Mouse (Mus musculus) adrenal gland, postnatal 10 days (tissue): ENCODE results near the gene Col13a1. TPM values are rescaled to one million over a fixed set of nuclear protein-coding genes. Genes with fewer than 3 reads are reported as not detected.

Source experiments
- DNase-seq: peaks from one replicate; pipeline ENCODE4 v3.0.0; 2021; ENCODE audit warnings: mixed read lengths
- total RNA-seq, 2 experiments: library from RNA; stranded (reverse); gene quantifications; 2 replicates each; pipeline ENCODE4 v1.2.3; 2021

Gene Col13a1
- total RNA-seq, 2 experiments from 2014 or later = 8.4 to 11.1 TPM

DNA sequence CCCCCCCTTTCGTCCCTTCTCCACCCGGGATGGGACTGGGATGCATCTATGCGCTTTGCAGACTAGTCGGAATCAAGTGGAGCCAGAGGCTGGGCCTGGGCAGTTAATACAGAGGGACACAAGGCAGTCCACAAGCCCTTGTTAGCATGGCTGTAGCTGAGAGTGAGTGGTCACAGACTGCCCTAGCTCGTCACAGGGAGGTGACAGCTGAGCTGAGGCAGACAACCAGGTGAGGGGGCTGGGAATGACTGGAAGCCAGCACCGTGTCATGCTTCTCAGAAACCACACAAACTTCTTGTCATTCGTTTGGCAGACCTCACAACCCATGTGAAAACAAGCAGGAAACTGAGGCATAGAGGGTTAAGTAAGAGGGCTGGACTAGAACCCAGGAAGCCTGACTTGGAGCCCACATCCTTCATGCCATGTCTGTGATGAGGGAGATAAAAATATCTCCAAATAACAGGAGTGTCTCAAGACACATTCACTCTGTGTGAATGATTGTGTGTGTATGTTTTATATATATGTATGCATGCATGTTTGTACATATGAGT, 10.8 kb downstream of the Col13a1 start:
- DNase-seq = no peak

DNA sequence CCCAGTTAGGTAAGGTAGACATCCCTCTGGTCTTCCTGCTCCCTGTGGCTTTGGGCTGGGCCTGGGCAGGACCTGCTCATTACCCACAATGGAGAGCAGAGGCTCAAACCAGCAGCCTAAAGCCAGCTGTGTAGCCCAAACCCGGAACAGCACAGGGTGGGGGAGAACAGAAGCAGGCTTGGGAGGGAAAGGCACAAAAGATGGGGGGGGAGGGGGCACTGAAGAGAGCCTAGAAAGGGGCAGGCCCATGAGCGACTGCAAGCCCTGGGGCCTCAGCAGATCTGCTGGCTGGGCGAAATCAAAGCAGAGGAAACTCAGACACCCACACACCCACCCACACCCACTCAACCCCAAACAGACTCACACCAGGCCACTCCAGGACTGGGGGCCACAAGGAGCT, 11.7 kb downstream of the Col13a1 start:
- no peak for DNase-seq

DNA sequence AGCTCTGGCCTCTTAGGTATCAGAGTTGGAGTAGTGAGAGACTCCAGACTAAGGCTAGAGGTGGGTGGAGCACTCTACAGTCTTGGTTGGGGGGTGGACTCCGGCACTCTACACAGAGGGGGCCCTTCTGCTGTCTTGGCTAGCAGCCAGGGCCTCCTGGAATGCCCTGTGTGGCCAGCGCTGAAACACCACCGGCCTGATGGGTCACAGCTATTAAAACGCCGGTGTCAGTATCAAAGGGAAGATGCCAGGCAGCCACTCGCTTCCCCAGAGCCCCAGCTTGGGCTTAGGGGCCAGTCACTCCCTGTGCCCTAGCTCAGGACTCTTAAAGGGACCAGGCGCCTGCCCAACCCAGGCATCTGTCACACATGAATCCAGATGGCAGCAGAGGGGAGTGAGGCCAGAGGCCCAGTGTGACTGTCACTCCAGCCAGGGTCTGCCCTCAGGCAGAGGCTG, 13.5 kb downstream of the Col13a1 start:
- DNase-seq = no peak

DNA sequence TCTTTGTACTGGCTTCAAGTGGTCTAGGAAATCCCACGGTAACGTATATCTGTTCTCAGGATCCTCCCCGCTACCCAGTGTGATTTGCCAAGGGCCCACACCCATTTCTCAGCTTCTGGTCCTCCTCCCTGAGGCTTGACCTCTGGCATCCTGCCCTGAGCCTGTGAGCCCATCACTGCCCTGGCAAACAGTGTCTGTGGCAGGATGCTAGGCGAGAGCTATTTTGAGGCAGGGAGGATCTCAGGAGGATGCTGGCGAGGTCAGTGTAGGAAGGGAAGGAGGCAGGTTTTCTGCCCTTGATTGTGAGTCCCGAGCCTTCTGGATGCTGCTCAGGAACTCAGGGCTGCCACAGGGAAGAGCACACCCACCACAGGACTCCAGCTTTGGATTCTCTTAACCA, 22.2 kb downstream of the Col13a1 start:
- peak; percentile 46 for DNase-seq

DNA sequence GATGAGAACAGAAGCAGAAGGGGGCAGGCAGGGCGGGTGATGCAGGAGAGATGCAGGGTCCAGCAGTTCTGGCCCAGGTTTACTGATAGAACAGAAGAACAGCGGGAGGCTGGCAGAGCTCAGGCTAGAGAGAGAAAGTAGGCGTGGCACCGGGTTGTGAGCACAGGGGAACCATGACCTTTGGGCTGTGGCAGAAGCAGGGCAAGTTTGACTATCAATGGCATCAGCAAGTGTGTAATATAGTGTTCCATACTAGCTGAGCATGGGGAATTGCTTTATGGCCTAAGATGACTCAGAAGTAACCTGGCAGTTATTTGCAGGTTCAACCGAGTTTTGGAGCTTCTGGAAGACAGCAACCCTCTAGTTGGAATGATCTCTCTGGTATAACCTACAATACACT, 25.0 kb downstream of the Col13a1 start:
- DNase-seq = no peak

DNA sequence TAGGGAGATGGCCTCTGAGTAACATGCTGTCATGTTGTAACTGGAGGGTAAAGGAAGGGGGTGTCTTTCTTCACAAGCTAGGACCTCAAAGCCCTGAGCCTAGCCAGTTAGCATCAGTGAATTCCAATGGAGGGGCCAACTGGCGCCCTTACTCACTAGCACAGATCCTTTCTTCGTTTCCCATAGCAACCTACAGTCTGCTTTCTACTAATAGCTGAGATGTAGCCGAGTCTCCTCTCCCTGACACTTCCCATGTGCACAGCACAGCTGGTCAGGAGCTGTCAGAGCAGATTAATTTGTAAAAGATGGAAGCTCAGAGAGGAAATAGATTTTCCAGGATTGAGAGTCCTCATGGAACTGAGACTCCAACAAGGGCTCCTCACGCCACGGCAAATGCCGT, 29.4 kb downstream of the Col13a1 start:
- DNase-seq = no peak

DNA sequence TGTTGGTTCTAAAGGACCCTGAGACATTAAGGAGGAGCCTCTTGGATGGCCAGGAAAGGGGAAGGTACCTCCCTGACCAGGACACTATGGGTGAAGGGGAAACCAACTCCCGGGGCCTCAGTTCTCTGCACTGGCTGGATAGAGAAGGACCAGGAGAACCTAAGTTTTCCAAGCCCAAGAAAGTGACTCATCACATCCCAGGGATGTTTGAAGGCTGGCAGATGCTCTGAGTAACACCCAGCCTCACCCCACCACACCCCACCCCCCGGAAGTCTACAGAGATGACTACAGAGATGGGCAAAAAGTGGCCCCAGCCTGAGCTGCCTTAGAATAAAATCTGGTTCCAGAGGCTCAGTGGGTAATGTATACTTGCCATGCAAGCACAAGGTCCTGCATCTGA, 34.5 kb downstream of the Col13a1 start:
- no peak for DNase-seq

DNA sequence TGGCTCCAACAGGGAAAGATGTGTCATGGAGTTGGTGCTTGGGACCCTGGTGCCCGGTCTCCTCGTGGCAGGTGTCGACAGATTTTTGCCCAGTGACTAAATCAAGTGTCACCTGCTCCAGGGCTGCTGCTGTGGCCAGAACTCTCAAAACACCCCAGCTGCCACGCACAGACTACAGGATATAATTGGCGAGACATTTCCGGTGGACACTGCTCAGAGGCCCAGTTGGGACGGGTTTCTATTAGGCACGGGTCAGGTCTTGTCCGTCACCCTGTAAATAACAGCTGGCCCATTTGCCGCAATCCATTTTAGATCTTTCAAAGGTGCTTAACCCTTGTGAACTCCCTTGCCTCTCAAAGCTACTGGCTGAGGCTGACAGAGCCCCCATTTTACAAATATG, 35.4 kb downstream of the Col13a1 start:
- no peak for DNase-seq

DNA sequence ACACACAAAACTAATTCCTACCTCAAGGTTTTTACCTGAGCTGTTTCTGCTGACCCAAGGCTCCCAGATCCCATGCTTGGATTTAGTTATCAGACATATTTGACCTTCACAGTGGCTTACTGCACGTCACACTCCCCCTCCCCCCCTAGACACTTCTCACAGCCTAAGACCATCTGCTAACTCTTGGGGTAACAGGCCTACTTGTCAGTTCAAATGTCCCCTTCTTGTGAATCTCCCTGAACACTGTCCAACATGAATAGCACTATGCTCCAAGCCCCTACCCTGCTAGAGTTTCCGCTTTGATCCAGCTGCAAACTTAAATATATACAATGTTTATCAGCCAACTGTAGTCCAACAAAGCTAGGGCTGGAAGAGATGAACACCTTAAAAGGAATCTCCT, 36.2 kb downstream of the Col13a1 start:
- no peak for DNase-seq

DNA sequence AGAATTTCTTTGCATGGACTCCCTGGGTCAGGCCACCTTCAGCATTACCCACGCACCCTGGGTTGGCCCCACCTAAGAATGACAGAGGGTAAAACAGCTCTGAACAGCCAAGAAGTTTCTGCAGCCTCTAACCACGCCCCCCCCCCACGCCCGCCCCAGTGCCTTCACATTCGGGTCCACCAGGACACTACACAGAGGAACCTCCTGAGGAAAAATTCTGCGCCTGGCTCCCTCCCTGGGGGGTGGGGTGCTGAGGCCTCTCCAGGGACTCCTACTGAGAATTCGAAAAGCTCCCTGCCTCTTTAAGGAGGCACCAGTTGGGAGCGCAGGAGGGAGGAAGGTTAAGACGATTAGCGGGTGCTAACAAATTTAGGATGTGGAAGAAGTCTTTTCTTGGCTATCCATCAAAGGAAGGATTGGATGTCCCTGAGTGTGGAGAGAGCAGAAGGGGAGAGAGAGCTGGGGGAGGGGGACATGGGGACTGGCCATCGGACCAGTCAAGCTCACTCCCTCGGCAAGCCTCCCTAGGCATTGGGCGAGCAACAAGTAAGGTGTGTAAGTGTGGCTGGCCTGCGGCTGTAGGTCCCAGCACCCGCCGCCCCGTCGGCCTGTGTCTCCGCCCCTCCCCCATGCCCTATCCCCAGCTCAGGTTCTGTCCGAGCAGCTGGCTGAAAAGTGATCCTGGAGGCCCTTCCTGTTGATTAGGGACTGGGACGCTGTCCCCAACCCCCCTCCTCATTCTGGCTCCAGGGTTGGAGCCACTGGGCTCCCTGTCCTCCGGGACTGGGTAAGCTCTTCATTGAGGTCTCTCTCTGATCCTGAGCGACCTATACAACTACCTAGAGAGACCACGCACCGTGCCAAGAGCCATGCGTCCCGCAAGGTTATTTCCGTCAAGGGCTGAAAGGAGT, 42.4 kb downstream of the Col13a1 start:
- peak; percentile 34 for DNase-seq

DNA sequence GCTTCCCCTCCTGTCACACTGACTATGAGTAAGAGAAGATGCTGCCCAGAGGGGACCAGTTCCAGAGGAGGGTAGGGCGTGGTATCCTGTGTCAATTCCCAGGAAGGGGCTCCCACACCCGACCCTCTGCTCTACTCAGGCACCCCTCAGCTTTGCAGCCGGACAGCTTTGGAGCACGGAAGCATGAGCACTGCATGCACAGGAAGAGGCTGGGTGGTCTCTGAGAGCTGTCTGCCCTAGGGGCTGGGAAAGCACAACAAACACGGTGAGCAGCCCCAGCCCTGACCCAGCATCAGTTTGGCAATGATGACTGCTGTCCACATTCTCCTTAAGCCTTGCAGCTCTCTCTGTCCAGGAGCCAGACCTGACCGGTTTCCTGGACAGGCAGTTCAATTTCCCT, 47.2 kb downstream of the Col13a1 start:
- no peak for DNase-seq

DNA sequence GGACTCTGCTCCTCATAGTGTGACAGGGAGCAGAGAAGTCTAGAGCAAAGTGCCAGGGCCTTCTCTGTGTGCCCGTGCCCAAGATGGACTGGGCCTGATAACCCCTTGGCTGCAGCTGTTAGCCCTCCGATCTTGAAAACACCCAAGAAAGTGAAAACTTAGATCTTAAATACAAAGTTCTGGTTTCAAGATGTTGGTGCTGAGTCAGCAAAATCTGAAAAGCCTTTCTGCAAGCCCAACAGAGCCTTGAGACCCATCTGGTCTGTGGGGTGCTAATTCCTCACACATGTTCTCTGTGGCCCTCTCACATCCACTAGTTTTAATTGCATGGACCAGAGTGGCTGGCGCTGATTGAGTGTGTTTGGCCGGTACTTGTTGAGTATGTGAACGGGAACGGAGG, 49.0 kb downstream of the Col13a1 start:
- no peak for DNase-seq

DNA sequence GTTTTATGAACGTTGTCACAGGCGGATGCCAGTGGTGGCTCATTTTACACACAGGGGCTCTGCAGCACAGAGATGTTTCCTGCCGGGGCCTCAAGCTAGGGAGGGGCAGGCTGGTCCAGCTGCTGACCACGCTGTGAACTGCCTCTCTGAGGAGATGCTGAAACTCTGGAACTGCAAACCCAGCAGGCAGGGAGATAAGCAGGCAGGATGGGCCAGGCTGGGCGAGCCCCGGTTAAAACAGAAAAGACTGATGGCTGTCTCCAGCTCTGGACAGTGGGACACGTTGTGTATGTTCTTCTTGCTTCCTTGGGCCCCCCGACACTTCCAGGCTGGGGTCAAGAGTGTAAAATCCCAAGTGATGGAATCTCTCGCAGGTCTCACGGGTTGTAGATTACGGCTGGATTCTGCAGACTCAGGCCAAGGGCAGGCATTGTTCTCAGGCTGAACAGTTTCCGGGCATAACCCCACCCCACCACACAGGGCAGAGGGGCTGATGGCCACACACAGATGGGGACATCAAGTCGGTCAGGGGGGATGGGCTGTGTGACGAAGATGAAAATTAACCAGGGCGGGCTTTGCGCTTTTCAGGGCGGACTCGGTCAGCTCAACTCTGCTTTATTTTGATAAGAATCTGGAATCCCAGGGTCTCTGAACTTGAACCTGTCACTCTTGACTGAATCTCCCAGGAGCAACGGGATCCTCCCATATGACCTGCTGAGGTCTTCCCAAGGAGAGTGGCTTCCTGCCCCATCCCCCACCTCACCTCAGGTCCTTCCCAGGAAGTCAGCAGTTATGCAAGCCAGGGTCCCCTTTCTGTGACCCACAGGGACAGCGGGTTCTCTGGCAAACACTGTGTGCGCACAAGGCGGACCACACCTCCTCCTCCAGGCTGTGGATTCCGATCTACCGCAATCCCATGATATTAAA, 49.9 kb downstream of the Col13a1 start:
- DNase-seq = peak; percentile 55

DNA sequence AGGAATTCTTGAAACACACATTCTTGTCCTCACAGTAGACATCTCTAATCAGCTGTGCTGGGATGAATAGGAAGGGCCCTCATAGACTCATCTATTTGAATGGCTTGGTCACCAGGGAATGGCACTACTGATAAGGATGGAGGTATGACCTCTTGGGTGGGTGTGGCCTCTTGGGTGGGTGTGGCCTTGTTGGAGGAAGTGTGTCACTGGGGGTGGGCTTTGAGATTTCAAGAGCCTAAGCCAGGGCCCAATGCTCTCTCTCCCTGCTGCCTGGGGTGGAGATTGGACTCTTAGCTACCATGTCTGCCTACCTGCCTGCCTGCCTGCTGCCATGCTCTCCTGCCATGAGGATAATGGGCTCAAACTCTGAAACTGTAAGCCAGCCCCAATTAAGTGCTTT, 53.2 kb downstream of the Col13a1 start:
- no peak for DNase-seq

DNA sequence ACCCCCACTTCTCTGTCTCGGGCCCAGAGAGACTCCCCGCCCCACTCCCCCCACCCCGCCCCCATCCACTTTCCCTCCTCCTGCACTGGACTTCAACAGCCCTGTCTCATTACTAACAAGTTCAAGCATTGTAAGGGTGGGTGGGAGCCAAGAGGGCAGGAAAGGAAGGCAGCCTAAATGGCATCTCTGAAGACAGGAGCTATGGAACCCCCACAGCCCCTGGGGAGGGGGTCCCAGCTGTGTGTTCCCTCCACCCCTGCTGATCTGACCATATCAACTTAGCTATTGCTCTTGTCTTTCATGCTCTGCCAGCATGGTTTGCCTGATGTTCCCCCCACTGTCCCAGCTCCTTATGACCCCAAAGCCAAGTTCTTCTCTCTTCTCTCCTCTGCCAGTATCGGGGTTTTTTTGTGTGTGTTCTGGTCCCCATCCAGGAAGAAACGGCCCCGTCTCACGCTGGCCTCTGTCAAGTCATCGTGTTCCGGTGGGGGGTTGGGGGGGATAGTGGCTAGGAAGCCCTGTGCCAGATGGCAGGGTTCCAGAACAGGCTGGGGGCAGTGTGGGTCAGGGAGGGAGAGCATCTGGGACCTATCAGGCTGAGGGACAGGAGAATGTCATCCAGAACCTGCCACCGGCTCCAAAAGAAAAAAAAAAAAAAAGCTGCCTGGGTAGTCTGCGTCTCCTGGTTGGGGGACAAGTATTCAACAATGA, 58.1 kb downstream of the Col13a1 start:
- DNase-seq = peak; percentile 41

DNA sequence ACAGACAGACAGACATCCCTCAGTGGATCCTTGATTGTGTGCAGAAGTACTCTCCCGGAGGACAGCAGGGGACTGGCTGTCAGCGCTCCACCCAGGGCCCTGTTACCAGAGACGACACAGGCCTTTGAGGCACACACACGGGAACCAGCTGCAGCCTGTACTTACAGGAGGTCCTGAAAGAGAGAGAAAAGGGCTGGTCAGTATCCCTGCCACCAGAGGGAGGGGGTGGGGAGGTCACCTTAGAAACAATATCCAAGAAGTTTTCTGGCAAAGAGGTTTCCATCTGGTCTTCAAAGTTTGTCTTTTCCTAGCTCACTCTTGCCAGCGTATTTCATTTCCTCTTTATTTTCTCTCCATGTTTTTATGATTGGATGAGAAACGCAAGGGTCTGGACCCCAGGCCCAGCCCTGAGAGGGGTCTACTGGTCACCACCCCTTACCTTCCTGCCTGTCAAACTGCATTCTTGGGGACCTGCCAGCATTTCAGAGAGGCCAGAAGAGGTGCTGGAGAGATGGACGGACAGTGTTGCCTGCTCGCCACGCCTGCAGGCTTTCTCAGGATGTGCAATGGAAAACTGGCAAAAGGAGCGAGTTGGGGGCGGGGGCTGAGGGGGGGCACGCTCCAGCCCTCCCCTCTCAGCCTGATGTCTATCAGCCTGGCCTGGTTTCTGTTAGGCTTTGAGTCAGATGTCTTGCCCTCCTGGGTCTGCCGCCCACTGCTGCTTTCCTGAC, 58.8 kb downstream of the Col13a1 start:
- DNase-seq = peak; percentile 13

DNA sequence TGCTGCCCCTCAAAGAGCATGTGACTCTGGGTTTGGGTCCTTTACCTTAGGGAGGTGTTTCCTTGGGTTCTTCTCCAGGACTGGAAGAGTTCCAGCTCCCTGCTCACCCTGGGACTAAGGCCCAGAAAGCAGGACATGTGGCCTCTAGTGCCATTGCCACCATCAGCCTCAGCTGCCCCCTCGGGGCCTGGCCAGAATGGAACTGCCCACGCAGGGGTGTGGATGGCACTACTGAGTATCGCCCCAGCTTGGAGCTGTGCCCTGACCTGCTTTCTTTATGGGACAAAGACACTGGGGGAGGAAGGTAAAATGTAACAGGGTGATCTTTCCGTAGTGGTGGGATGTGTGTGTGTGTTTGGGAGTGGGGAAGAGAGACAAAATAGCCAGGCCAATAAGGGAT, 59.4 kb downstream of the Col13a1 start:
- no peak for DNase-seq

DNA sequence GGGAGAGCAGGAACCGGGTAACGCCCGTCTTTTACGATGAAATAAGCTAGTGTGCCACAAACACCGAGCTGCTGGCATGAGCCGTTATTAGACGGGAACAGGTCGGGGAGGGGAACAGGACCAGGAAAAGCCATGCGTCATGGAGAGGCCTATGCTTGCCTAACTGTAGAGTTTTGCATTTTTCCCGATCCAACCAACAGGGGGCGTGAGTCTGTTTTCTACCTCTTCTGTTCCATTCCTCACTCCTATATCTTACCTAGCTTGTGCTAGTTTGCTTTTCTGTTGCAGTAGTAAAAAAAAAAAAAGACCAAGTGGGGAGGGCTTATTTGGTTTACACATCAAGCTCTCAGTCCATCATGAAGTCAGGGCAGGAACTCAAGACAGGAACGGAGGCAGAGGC, 61.8 kb downstream of the Col13a1 start:
- DNase-seq = no peak

DNA sequence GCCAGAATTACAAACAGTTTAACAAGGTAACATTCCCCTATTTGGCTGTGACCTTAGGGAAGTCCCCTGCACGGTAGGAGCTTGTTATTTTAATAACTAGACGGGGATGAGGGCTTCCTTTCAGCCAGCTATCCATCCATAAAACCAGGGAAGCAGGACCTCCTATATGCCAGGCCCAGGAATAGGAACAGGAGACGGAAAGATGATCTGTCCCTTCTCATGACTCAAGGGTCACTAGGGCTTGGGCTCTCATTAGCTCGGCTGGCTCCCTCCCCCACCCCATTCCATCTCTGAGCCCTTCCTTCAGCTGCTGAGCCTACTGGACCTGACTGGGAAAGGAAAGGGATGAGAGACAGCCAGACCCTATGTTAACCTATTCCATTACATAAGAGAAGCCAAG, 67.1 kb downstream of the Col13a1 start:
- DNase-seq = no peak

DNA sequence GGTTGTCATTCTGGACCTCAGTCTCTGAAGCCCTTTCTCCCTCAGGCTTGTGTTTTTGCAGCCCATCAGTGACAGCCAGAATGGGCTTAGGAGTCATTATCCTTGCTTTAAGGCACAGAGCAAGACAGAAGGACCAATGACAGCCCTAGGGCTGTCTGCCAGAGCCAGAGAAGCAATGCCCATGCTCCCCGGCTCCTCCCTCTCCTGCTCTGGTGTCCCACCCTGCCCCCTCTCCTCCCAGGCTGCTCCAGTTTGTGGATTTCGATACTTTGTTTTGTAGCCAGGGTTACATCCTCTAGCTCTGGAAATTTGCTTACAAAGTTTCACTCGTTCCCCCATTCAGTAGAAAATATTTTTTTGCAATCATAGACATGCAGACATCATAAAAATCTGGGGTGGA, 69.9 kb downstream of the Col13a1 start:
- no peak for DNase-seq

DNA sequence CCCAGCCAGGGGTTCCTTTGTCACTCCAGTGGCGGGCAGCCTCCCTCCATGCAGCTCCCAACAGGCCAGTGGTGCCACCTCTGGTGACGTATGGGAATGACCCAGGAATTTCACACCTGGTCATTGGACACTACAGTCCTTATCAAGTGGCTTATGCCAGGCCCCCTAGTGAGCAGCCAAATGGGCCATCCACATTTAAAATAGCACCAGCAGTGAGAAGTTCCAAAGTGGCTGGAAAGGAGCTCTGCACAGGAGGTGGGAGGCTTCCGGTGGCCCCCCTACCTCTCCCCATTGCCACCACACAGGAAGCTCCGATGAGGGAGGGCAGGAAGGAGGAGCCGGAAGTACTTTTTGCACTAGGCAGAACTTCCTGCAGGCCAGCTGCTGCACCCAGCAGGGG, 72.7 kb downstream of the Col13a1 start:
- DNase-seq = peak; percentile 36

DNA sequence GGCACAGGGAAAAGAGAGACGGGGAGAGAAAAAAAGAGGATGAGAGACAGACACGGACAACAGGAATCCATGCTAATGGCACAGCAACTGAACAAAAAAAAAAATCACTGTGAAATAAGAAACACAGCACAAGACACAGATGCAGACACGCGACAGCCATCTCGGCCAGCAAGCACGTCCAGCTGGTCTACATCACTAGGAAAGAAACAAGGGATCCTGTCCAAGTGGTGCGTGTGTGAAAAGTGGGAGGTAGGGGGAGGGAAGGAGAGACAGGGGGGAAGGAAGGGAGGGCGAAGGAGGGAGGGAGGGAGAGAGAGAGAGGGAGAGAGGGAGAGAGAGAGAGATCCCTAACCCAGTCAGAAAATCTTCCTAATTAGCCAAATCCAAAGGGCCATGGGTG, 73.6 kb downstream of the Col13a1 start:
- DNase-seq = no peak
